Mouse (Mus musculus): ENCODE measurements around the gene Bcl6. TPM values are rescaled to one million over a fixed set of nuclear protein-coding genes. Genes with fewer than 3 reads are reported as not detected.
A peak's percentile ranks its signal among the peaks of the same experiment; 100 is the strongest.

Gene Bcl6
- polyA plus RNA-seq, 1 experiment from 2014 or later = 0.05 TPM

DNA sequence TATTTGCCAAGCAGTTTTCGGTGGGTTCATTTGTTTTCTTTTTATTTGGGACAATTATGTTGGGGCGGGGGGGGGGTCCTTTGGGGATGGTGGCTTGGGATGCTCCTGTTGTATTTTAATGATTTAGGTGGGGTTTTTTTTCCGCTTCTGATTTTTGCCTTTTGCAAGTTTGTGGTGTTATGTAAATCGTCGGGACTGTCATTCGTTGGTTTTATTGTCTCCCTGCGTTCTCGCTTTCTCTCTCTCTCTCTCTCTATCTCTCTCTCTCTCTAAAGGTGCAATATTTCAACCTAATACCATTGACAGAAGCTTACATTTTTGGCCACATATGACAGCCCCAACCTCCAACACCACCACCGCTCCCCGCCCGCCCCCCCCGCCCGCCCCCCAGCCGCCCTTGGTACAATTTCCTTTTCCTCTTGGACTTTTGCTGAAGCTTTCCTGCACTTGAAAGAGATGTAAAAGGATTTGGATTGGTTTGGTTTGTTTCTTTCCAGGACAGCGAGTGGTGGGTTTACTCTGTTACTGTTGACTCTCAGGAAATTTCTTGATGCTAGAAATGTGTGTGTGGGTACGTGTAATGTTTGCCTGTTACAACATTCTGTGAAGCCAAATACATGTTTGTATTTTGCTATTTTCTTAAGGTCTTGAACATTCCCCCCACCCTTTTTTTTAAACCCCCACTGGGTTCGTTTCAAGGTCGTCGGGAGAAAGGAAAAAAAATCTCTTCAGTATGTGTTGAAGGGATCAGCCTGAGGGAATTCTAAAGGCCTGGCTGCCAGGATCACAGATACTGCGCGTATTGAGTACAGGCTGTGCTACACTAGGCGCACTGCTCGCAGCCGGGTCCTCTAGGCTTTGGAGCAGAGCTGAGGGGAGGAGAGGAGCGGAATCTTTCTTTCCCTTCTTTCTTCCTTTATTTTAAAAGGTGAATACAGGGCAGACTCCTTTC is 833 bp upstream of the Bcl6 start:
- H3K4me1 ChIP-seq = peaks cover 30% of the 10 kb centered on the region
- no peaks in the 10 kb centered on the region for H3K9me3 ChIP-seq
- peak overlapping the region; percentile 96; the same call in 1 of the 2 replicates for H3K27ac ChIP-seq
- H3K36me3 ChIP-seq = no peaks in the 10 kb centered on the region
- peak overlapping the region; percentile 87 for H3K9ac ChIP-seq
- ATAC-seq (ENCODE audit: low FRiP score, low read depth) = no peak
- peak overlapping the region; percentile 95 for H3K4me2 ChIP-seq (replicated peaks)
- 3% methylated on average over 25 of the region's 25 CpGs for WGBS
- H3K27me3 ChIP-seq (replicated peaks) = peaks cover 17% of the 10 kb centered on the region
- H3K4me3 ChIP-seq = peak overlapping the region; percentile 69

DNA sequence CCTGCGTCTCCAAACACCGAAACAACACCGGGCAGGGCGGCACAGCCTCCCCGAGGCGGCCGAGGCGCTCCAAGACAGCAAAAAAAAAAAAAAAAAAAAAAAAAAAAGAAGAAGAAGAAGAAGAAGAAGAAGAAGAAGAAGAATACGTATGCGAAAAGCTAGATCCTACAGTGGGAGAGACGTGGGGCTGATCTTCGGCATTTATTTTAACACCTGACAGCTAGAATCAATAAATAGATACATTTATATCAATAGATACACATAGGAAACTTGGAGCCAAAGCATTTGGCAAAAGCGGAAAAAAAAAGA is 541 bp downstream of the Bcl6 start:
- ATAC-seq (ENCODE audit: low FRiP score, low read depth) = no peak

GRCm38 (mm10) chr16:23987341-23988156 is 1.1 kb downstream of the Bcl6 start:
- peaks cover 41% of the 10 kb centered on the region for H3K4me1 ChIP-seq
- H3K9me3 ChIP-seq = no peaks in the 10 kb centered on the region
- H3K27ac ChIP-seq = no peak overlapping the region
- H3K27me3 ChIP-seq (replicated peaks) = peaks cover 21% of the 10 kb centered on the region
- H3K9ac ChIP-seq = peak overlapping the region; percentile 87
- H3K4me3 ChIP-seq = peak overlapping the region; percentile 69
- H3K4me2 ChIP-seq (replicated peaks) = peak overlapping the region; percentile 95
- no peaks in the 10 kb centered on the region for H3K36me3 ChIP-seq
- under 1% methylated on average over 64 of the region's 64 CpGs for WGBS
- ATAC-seq (ENCODE audit: low FRiP score, low read depth) = no peak

More for the DNA sequence above, 541 bp downstream of the Bcl6 start:
- Histone ChIP-seq H3K36me3 (no peaks in the 10 kb centered on the region), H3K27me3 (replicated peaks) (peaks cover 21% of the 10 kb centered on the region), H3K4me1 (peaks cover 41% of the 10 kb centered on the region), H3K4me2 (replicated peaks) (peak overlapping the region; percentile 95), H3K4me3 (peak overlapping the region; percentile 69), H3K9ac (peak overlapping the region; percentile 87), H3K9me3 (no peaks in the 10 kb centered on the region), H3K27ac (no peak overlapping the region)
- WGBS = 2% methylated on average over 13 of the region's 13 CpGs

DNA sequence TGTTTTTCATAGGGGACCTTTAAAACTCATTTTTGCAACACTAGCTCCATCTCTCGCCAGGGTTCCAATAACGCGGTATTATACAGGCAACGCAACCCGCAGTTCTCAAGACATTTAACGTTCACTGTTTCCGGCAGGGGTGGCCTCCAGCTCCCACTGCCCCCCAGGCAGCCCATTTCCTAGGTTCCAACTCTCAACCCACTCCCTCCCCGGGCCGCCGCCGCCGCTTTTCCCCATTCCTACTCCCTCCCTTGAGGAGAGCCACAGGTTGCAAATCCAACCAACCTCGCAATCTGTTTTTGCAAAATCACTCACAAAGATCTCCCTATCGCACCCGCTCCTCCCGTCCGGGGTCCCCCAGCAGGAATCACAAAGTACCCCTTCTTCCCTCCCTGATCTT is 1.8 kb downstream of the Bcl6 start:
- peaks cover 43% of the 10 kb centered on the region for H3K4me1 ChIP-seq
- H3K4me2 ChIP-seq (replicated peaks) = peak overlapping the region; percentile 95
- H3K9me3 ChIP-seq = no peaks in the 10 kb centered on the region
- 0% methylated on average over 17 of the region's 17 CpGs for WGBS
- H3K27me3 ChIP-seq (replicated peaks) = peaks cover 24% of the 10 kb centered on the region
- peak overlapping the region; percentile 69 for H3K4me3 ChIP-seq
- H3K36me3 ChIP-seq = no peaks in the 10 kb centered on the region
- H3K9ac ChIP-seq = peak overlapping the region; percentile 48
- H3K27ac ChIP-seq = no peak overlapping the region
- ATAC-seq (ENCODE audit: low FRiP score, low read depth) = no peak

DNA sequence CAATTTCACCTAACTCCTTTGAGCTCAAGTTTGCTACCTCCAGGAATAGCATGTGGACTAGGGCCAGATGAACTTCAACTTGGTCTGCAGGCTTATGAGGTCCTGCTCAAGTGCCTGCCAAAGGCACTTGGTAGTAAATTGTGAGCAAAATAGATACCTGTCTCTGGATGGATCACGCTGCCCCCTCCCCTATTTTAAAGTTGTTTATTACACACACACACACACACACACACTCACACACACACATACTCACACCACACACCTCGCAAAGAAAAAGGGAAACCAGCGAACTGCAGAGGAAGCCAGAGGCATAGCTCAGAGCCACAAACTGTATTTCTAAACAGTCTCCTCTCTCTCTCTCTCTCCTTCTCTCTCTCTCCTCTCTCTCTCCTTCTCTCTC is 2.5 kb downstream of the Bcl6 start:
- Histone ChIP-seq H3K27me3 (replicated peaks) (peaks cover 31% of the 10 kb centered on the region), H3K9ac (no peak overlapping the region), H3K4me3 (no peak overlapping the region), H3K36me3 (no peaks in the 10 kb centered on the region), H3K4me1 (peaks cover 46% of the 10 kb centered on the region), H3K4me2 (replicated peaks) (peak overlapping the region; percentile 95), H3K27ac (no peak overlapping the region), H3K9me3 (no peaks in the 10 kb centered on the region)
- WGBS = 6% methylated on average over 3 of the region's 3 CpGs
- ATAC-seq (ENCODE audit: low FRiP score, low read depth) = no peak

DNA sequence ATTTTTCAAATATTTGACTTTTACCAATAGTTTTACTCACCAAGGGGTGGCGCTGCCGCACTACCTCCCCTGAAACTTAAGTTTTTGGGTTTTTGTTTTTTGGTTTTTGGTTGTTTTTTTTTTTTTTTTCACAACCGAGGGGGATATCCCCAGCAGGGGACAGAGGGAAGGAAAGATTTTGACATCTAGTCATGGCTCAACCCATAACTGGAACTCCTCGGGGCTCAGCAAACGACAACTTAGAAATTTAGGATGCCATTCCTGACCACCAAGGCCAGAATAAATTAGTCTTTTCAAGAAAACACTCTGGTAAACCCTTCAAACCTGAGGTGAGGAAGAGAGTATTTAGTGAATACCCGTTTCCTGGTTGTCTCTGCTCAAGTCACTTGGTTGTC is 3.2 kb downstream of the Bcl6 start:
- 3% methylated on average over 6 of the region's 6 CpGs for WGBS
- no peaks in the 10 kb centered on the region for H3K36me3 ChIP-seq
- H3K4me1 ChIP-seq = peaks cover 51% of the 10 kb centered on the region
- peaks cover 37% of the 10 kb centered on the region for H3K27me3 ChIP-seq (replicated peaks)
- peak overlapping the region; percentile 95; the same call in 1 of the 2 replicates for H3K4me2 ChIP-seq (replicated peaks)
- H3K4me3 ChIP-seq = no peak overlapping the region
- H3K9ac ChIP-seq = no peak overlapping the region
- H3K27ac ChIP-seq = no peak overlapping the region
- ATAC-seq (ENCODE audit: low FRiP score, low read depth) = no peak
- no peaks in the 10 kb centered on the region for H3K9me3 ChIP-seq

DNA sequence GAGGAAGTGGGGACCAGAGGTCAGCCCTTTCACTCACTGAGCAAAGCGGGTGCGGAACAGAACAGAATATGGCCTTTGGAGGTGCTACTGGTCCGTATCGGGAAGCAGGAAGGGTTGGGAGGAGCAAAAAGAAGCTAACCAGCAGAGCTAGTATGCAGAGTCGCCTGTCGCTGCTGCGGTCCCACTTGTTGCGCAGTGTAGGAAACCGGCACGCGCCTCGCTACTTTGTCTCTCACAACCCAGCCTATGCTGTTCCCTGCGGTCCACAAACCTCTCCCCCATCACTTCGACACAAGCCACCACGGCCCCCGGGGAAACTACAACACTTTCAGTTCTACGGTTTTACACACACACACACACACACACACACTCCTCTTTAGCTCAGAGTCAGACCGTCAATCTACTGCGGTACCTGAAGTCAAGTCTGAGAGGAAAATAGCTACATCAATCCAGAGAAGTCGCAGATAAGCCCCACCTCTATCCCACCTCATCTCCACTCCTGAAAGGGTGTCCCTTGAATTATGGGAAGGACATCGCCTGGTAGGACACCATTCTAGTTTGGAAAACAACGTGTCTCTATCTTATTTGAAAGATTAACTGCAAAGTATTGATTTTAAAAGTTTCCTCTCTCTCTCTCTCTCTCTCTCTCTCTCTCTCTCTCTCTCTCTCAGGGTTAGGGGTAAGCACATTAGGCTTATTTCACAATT is 3.7 kb downstream of the Bcl6 start:
- Histone ChIP-seq H3K4me1 (peaks cover 48% of the 10 kb centered on the region), H3K27ac (no peak overlapping the region), H3K4me2 (replicated peaks) (peak overlapping the region; percentile 62), H3K36me3 (no peaks in the 10 kb centered on the region), H3K9me3 (no peaks in the 10 kb centered on the region), H3K4me3 (peak overlapping the region; percentile 28), H3K9ac (no peak overlapping the region), H3K27me3 (replicated peaks) (peaks cover 43% of the 10 kb centered on the region)
- ATAC-seq (ENCODE audit: low FRiP score, low read depth) = no peak
- under 1% methylated on average over 22 of the region's 22 CpGs for WGBS

GRCm38 (mm10) chr16:23984183-23984582 is 4.5 kb downstream of the Bcl6 start:
- Histone ChIP-seq H3K36me3 (no peaks in the 10 kb centered on the region), H3K27me3 (replicated peaks) (peaks cover 50% of the 10 kb centered on the region), H3K4me2 (replicated peaks) (peak overlapping the region; percentile 62), H3K4me1 (peaks cover 45% of the 10 kb centered on the region), H3K9me3 (no peaks in the 10 kb centered on the region), H3K9ac (no peak overlapping the region), H3K4me3 (peak overlapping the region; percentile 28), H3K27ac (no peak overlapping the region)
- 2% methylated on average over 22 of the region's 22 CpGs for WGBS
- peak; percentile 51; the same call in 1 of the 2 replicates for ATAC-seq (ENCODE audit: low FRiP score, low read depth)

DNA sequence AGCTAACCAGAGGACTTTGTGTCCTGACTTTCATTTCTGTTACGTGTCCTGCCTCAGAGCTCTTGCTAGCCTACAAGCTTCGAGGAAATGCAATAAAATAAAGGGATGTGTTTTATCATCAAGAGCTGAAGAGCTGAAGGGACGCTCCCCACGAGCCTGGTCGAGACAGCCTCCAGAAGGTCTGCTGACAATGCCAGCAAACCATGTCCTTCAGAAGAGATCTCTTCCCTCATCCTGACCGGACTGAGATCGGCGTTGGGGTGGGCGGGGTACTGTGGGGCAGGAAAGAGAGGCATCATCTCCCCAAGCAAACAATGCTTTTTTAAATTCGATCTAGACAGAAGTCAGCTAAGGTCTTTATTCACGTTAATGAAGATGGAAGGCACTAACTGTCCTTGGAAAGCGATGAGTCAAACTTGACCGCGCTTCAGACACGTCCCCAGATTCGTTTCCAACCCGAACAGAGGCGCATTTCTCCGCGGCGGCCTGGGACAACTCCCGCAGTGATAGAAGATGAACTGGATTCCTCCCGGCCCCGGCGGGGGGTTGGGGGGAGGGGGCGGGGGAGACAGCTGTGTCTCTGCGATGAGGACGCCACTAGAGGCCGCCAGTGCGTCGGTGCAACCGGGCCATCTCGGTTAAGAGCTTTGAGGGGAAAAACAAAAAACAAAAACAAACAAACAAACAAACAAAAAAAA is 5.6 kb downstream of the Bcl6 start:
- H3K36me3 ChIP-seq = no peaks in the 10 kb centered on the region
- peaks cover 53% of the 10 kb centered on the region for H3K27me3 ChIP-seq (replicated peaks)
- H3K27ac ChIP-seq = no peak overlapping the region
- peak overlapping the region; percentile 62 for H3K4me2 ChIP-seq (replicated peaks)
- peak overlapping the region; percentile 30 for H3K4me3 ChIP-seq
- peak; percentile 37; the same call in 1 of the 2 replicates for ATAC-seq (ENCODE audit: low FRiP score, low read depth)
- H3K4me1 ChIP-seq = peaks cover 45% of the 10 kb centered on the region
- no peaks in the 10 kb centered on the region for H3K9me3 ChIP-seq
- H3K9ac ChIP-seq = 0 out of 2 replicates have a peak overlapping the region, but pooled peaks have one; percentile 10
- WGBS = under 1% methylated on average over 33 of the region's 33 CpGs

- Histone ChIP-seq H3K9me3 (no peaks in the 10 kb centered on the region), H3K4me3 (peak overlapping the region; percentile 34), H3K4me1 (peaks cover 45% of the 10 kb centered on the region), H3K4me2 (replicated peaks) (peak overlapping the region; percentile 62), H3K27ac (no peak overlapping the region), H3K36me3 (no peaks in the 10 kb centered on the region), H3K9ac (0 out of 2 replicates have a peak overlapping the region, but pooled peaks have one; percentile 10), H3K27me3 (replicated peaks) (peaks cover 53% of the 10 kb centered on the region)
- WGBS = 1% methylated on average over 28 of the region's 28 CpGs
- peak; percentile 79 for ATAC-seq (ENCODE audit: low FRiP score, low read depth)
Observed at GRCm38 (mm10) chr16:23981925-23982851, 6.5 kb downstream of the Bcl6 start.

Measured in neural tube, embryonic 12.5 days (tissue).